Mouse (Mus musculus) embryonic fibroblast, embryonic 13.5 days (primary cell): Measurements from ENCODE around the gene Bmi1.

Source experiments
- CTCF ChIP-seq: IDR thresholded peaks from 2 replicates; pipeline ENCODE4 v1.5.1; 2011; ENCODE audit warnings: mild to moderate bottlenecking, control low read depth, low read length, moderate library complexity, borderline replicate concordance; ENCODE audit not compliant: insufficient read depth
- POLR2A ChIP-seq: IDR thresholded peaks from 2 replicates; pipeline ENCODE4 v1.6.1; 2011; ENCODE audit warnings: low read depth, mild to moderate bottlenecking, control low read depth, low read length, moderate library complexity

GRCm38 (mm10) chr2:18680961-18681360, 4.1 kb downstream of the Bmi1 start:
- no peak for TF ChIP-seq CTCF
- no peak for TF ChIP-seq POLR2A
